Mouse (Mus musculus): ENCODE data around the gene Cryl1. TPM values are rescaled to one million over a fixed set of nuclear protein-coding genes. Genes with fewer than 3 reads are reported as not detected.

Cryl1 gene
- total RNA-seq (2021) = 1 to 10 TPM; 3.4 to 5.2 TPM
- long read RNA-seq, experiment 1, partial matches to known transcripts = 0 of 3 reads
- long read RNA-seq, experiment 1, other reads (novel, unspliced or antisense) = 0 of 3 reads
- long read RNA-seq, experiment 2, partial matches to known transcripts = 0 of 1 reads
- long read RNA-seq, experiment 2, other reads (novel, unspliced or antisense) = 0 of 1 reads

- peak; percentile 96 for DNase-seq
Observed at GRCm38 (mm10) chr14:57398065-57398757, at the start of gene Cryl1. TSS of gene Cryl1 (minus strand) at chr14:57398529.

GRCm38 (mm10) chr14:57430451-57430850 is 32.1 kb upstream of the Cryl1 start:
- no peak for DNase-seq

- DNase-seq = no peak
Observed at GRCm38 (mm10) chr14:57424212-57424561, 25.9 kb upstream of the Cryl1 start.

GRCm38 (mm10) chr14:57423432-57424211 is 25.3 kb upstream of the Cryl1 start, which contains the start of gene Ift88:
TSS of gene Ift88 (plus strand) at chr14:57424062.
- peak; percentile 90 for DNase-seq

- DNase-seq = no peak
Observed at GRCm38 (mm10) chr14:57417187-57417586, 18.9 kb upstream of the Cryl1 start.

- DNase-seq = no peak
Observed at GRCm38 (mm10) chr14:57412166-57412565, 13.8 kb upstream of the Cryl1 start.

- no peak for DNase-seq
Observed at GRCm38 (mm10) chr14:57409106-57409505, 10.8 kb upstream of the Cryl1 start.

GRCm38 (mm10) chr14:57408100-57408499 is 9.8 kb upstream of the Cryl1 start:
- DNase-seq = no peak

GRCm38 (mm10) chr14:57407039-57407987 is 9.0 kb upstream of the Cryl1 start:
- peak; percentile 18 for DNase-seq

- DNase-seq = no peak
Observed at GRCm38 (mm10) chr14:57402815-57403214, 4.5 kb upstream of the Cryl1 start.

GRCm38 (mm10) chr14:57398813-57399427 is 591 bp upstream of the Cryl1 start:
- DNase-seq = no peak

GRCm38 (mm10) chr14:57397221-57397620 is 1.1 kb downstream of the Cryl1 start:
- DNase-seq = no peak

- DNase-seq = no peak
Observed at GRCm38 (mm10) chr14:57395470-57395869, 2.9 kb downstream of the Cryl1 start.

- DNase-seq = no peak
Observed at GRCm38 (mm10) chr14:57392278-57392677, 6.1 kb downstream of the Cryl1 start.

GRCm38 (mm10) chr14:57391621-57392020 is 6.7 kb downstream of the Cryl1 start:
- DNase-seq = no peak

- peak; percentile 14 for DNase-seq
Observed at GRCm38 (mm10) chr14:57386758-57387561, 11.4 kb downstream of the Cryl1 start.

GRCm38 (mm10) chr14:57385667-57386066 is 12.7 kb downstream of the Cryl1 start:
- no peak for DNase-seq

- no peak for DNase-seq
Observed at GRCm38 (mm10) chr14:57377531-57377930, 20.8 kb downstream of the Cryl1 start.

- DNase-seq = no peak
Observed at GRCm38 (mm10) chr14:57376956-57377355, 21.4 kb downstream of the Cryl1 start.

- DNase-seq = no peak
Observed at GRCm38 (mm10) chr14:57376016-57376415, 22.3 kb downstream of the Cryl1 start.

- no peak for DNase-seq
Observed at GRCm38 (mm10) chr14:57375205-57375604, 23.1 kb downstream of the Cryl1 start.
